Mouse (Mus musculus) testis, adult 2 months (tissue): ENCODE results near the gene Efna1.

Source experiments
- CTCF ChIP-seq: fragments of 200-500 bp; IDR thresholded peaks from 2 replicates; pipeline ENCODE4 v1.5.1; 2012; ENCODE audit warnings: low read depth, mild to moderate bottlenecking, inconsistent platforms, low read length, moderate library complexity; ENCODE audit not compliant: control insufficient read depth, insufficient read depth, insufficient replicate concordance
- POLR2A ChIP-seq: fragments of 200-500 bp; IDR thresholded peaks from 2 replicates; pipeline ENCODE4 v1.6.1; 2012; ENCODE audit warnings: low read depth, mild to moderate bottlenecking, inconsistent platforms, low read length, moderate library complexity; ENCODE audit not compliant: control insufficient read depth

- TF ChIP-seq CTCF = no peak
- TF ChIP-seq POLR2A = no peak
Observed at GRCm38 (mm10) chr3:89300514-89300913, 19.6 kb upstream of the Efna1 start.
